Mouse (Mus musculus) ES-E14 (cell line): Measurements from ENCODE around the gene Casc3. TPM values are rescaled to one million over a fixed set of nuclear protein-coding genes. Genes with fewer than 3 reads are reported as not detected.

Experiments used
- DNase-seq: peaks from one replicate; pipeline ENCODE4 v3.0.0-alpha.2; 2013; ENCODE audit warnings: low read depth, low spot score
- H3K27ac ChIP-seq: 2 replicates; pipeline ENCODE4 v1.5.1; 2012; ENCODE audit warnings: low read depth, mild to moderate bottlenecking, low read length, moderate library complexity, mixed read lengths; ENCODE audit not compliant: poor library complexity, insufficient read depth, severe bottlenecking
- H3K36me3 ChIP-seq: 2 replicates; pipeline ENCODE4 v1.6.1; 2012; ENCODE audit warnings: mild to moderate bottlenecking, low read length, moderate library complexity, mixed read lengths; ENCODE audit not compliant: control insufficient read depth, poor library complexity, insufficient read depth, severe bottlenecking
- H3K4me1 ChIP-seq, 2 experiments: fragments of 150-350 bp in 1 of 2; sonication (generic) in 1 of 2; 2 replicates each; pipeline ENCODE4 v1.6.1; 2012; ENCODE audit warnings: low read length in 2 of 2, mild to moderate bottlenecking in 1 of 2, mixed read lengths in 1 of 2; ENCODE audit not compliant: control insufficient read depth in 2 of 2, insufficient read depth in 2 of 2, poor library complexity in 1 of 2
- H3K4me3 ChIP-seq, 2 experiments: fragments of 150-350 bp in 1 of 2; sonication (generic) in 1 of 2; 2 replicates each; pipeline ENCODE4 v1.5.1; 2012; ENCODE audit warnings: low read length in 2 of 2, low read depth in 1 of 2, mild to moderate bottlenecking in 1 of 2, mixed read lengths in 1 of 2; ENCODE audit not compliant: insufficient read depth in 1 of 2, poor library complexity in 1 of 2, severe bottlenecking in 1 of 2
- H3K9ac ChIP-seq: 2 replicates; pipeline ENCODE4 v1.6.1; 2012; ENCODE audit warnings: low read depth, mild to moderate bottlenecking, low read length, mixed read lengths; ENCODE audit not compliant: poor library complexity, insufficient read depth, severe bottlenecking
- H3K9me3 ChIP-seq: fragments of 150-350 bp; sonication (generic); 2 replicates; pipeline ENCODE4 v1.6.1; 2012; ENCODE audit warnings: low read depth, mild to moderate bottlenecking, low read length; ENCODE audit not compliant: control insufficient read depth, insufficient read depth
- CHD2 ChIP-seq: IDR thresholded peaks from 2 replicates; pipeline ENCODE4 v1.6.1; 2014; ENCODE audit warnings: mild to moderate bottlenecking, low read depth, low read length, inconsistent platforms
- HCFC1 ChIP-seq: IDR thresholded peaks from 2 replicates; pipeline ENCODE4 v1.6.1; 2012; ENCODE audit warnings: low read length, inconsistent platforms, borderline replicate concordance; ENCODE audit not compliant: insufficient read depth
- MAFK ChIP-seq: IDR thresholded peaks from 2 replicates; pipeline ENCODE4 v1.6.1; 2014; ENCODE audit warnings: mild to moderate bottlenecking, low read depth, low read length, inconsistent platforms; ENCODE audit not compliant: insufficient read depth
- ZC3H11A ChIP-seq: IDR thresholded peaks from 2 replicates; pipeline ENCODE4 v1.6.1; 2012; ENCODE audit warnings: low read depth, mild to moderate bottlenecking, inconsistent platforms, low read length, borderline replicate concordance
- ZNF384 ChIP-seq: IDR thresholded peaks from 2 replicates; pipeline ENCODE4 v1.6.1; 2012; ENCODE audit warnings: low read depth, low read length, inconsistent platforms
- in situ Hi-C, 2 experiments: fragments of 600-800 bp; cut with MboI; formaldehyde crosslinking; loops; one replicate each; pipeline ENCODE4 v1.15.1; 2025; ENCODE audit warnings: low sequenced_read_pairs in 2 of 2, inconsistent platforms in 1 of 2; ENCODE audit not compliant: unreplicated experiment in 2 of 2
- total RNA-seq: library from RNA; depleted of rRNA; stranded (reverse); fragments of 300-350 nt; gene quantifications from 2 replicates; pipeline ENCODE4 v1.2.3, GENCODE M21; 2012

Casc3 gene
- total RNA-seq, 1 experiment: 14.6 TPM

GRCm38 (mm10) chr11:98774582-98775347 lies 29.9 kb upstream of the Casc3 start, which contains the start of gene Nr1d1:
Gene Nr1d1 (minus strand): TSS chr11:98775333.
- peaks cover 8 to 18% of the 10 kb centered on the region in 2 experiments; a peak in 3 of 4 replicates for H3K4me1 ChIP-seq
- DNase-seq: no peak
- TF ChIP-seq HCFC1 (no peak), MAFK (no peak), CHD2 (no peak), ZNF384 (no peak), ZC3H11A (no peak)

DNA sequence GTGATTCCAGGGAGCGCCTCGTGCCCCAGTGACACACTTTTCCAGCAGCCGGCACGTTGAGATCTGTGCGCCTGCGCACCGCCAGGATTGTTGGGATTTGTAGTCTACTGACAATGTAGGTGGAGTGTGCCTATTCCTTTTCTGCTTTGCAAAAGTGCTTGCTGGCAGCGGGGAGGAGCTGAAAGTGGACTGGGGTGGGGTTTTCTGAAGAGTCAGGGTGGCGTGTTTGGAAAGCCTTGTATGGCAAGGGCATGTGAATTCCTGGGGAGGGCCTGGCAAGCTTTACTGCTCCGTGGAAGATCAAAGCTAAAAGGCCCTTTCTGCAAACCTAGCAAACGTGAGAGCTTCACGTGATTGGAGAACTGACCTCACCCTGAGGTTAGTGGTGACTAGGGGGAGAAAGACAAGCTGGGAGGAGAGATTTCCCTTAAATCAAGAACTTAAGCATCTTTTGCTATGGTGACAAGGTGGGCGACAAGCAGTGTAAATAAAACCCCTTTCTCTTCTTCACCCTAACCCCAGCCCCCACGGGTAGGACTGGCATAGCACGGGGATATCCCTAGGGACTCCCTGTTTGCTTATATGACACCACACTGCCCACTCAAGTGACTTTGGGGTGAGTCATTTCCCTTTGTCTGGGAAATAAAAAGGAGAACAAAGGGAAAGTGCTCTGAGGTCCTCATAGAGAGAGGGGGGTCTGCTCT lies 29.2 kb upstream of the Casc3 start:
- Histone ChIP-seq H3K9ac (peak overlapping the region; percentile 17; the same call in 1 of the 2 replicates), H3K36me3 (peaks cover 2% of the 10 kb centered on the region), H3K27ac (0 out of 2 replicates have a peak overlapping the region, but pooled peaks have one; percentile 9), H3K9me3 (no peaks in the 10 kb centered on the region), H3K4me3 (peak overlapping the region; percentile 55 to 59), H3K4me1 (peaks cover 8 to 21% of the 10 kb centered on the region in 2 experiments; a peak in 3 of 4 replicates)
- DNase-seq: peak; percentile 97
- in situ Hi-C loops: no loop called here
- TF ChIP-seq HCFC1 (peak; percentile 93), MAFK (0 out of 2 replicates have a peak, but pooled peaks have one; percentile 5), ZC3H11A (no peak)

More at GRCm38 (mm10) chr11:98774582-98775347, 29.9 kb upstream of the Casc3 start, which contains the start of gene Nr1d1:
- Histone ChIP-seq H3K4me3 (peak within 1 kb of the TSS; percentile 55 to 59), H3K9ac (peak within 1 kb of the TSS; percentile 42; the same call in 1 of the 2 replicates), H3K27ac (0 out of 2 replicates have a peak within 1 kb of the TSS, but pooled peaks have one; percentile 9), H3K9me3 (no peaks in the 10 kb centered on the region), H3K36me3 (peaks cover 9% of the 10 kb centered on the region)
- in situ Hi-C loops: no loop called here

- Histone ChIP-seq H3K4me3 (peak overlapping the region; percentile 24 to 41; a peak in 3 of 4 replicates), H3K36me3 (no peaks in the 10 kb centered on the region; the same call in 1 of the 2 replicates), H3K27ac (peak overlapping the region; percentile 9; the same call in 1 of the 2 replicates), H3K9me3 (no peaks in the 10 kb centered on the region), H3K9ac (peak overlapping the region; percentile 63; the same call in 1 of the 2 replicates), H3K4me1 (peaks cover 8 to 23% of the 10 kb centered on the region in 2 experiments; a peak in 3 of 4 replicates)
- in situ Hi-C loops: no loop called here
- DNase-seq: no peak
- no peak for TF ChIP-seq CHD2
These were observed 28.5 kb upstream of the Casc3 start for GRCm38 (mm10) chr11:98776052-98776764.

DNA sequence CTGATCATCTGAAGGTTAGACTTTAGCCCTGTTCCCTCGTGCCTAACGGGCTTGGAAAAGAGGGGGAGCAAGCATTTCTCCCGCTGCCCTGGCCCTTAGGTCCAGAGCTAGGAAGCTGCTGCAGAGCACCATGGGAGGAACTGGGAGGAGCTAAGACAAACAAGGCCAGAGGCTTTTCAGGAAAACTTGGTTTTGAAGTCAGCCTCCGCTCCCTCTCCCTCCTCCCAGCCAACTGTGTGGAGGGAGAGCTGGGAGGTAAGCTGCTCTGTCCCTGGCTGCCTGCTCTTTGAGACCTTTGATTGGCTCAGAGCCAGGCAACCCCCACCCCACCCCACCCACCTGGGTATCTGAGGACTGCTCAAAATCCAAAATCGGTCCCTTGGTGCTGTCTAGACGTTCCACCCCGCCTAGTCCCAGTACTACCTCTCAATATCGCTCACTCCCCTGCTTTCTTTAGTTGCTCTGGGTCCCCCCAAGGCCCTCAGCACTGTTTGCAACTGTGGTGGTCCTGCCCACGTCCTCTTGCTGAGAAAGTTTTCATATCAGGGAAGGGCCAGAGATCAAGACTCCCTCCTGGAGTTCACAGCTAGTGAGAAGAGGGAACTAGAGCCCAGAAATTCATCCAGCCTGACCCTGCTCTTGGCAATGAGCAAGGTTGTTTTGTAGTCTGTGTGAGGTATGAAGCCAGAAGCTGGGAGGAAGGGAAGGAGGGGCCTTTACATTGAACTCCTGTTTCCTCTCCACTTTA lies 27.7 kb upstream of the Casc3 start:
- in situ Hi-C loops: no loop called here
- peaks cover 8 to 30% of the 10 kb centered on the region in 2 experiments; a peak in 3 of 4 replicates for H3K4me1 ChIP-seq

More for the DNA sequence above, 27.7 kb upstream of the Casc3 start:
- peak overlapping the region; percentile 47; the same call in 1 of the 2 replicates for H3K27ac ChIP-seq
- H3K4me3 ChIP-seq: peak overlapping the region in 1 of 2 experiments; percentile 41; a peak in 1 of 4 replicates
- no peak for DNase-seq
- TF ChIP-seq ZC3H11A (no peak), ZNF384 (no peak), MAFK (no peak), CHD2 (no peak), HCFC1 (no peak)
- H3K9me3 ChIP-seq: no peaks in the 10 kb centered on the region
- H3K9ac ChIP-seq: peak overlapping the region; percentile 63; the same call in 1 of the 2 replicates
- H3K36me3 ChIP-seq: no peaks in the 10 kb centered on the region
